Mouse (Mus musculus) C2C12 (cell line): ENCODE data around the gene Mxd4.

Source experiments
- CEBPB ChIP-seq: IDR thresholded peaks from one replicate; pipeline ENCODE4 v1.6.1; 2011; ENCODE audit warnings: low read depth, mild to moderate bottlenecking, control low read depth, moderate library complexity
- CTCF ChIP-seq: IDR thresholded peaks from one replicate; pipeline ENCODE4 v1.5.1; 2011; ENCODE audit not compliant: control insufficient read depth, insufficient read depth, insufficient read length
- FOSL1 ChIP-seq: IDR thresholded peaks from one replicate; pipeline ENCODE4 v1.8.0; 2011; ENCODE audit warnings: mild to moderate bottlenecking, low read length; ENCODE audit not compliant: poor library complexity, insufficient read depth, severe bottlenecking
- MAX ChIP-seq: IDR thresholded peaks from one replicate; pipeline ENCODE4 v1.6.1; 2011; ENCODE audit warnings: mild to moderate bottlenecking, control low read depth
- MYOD1 ChIP-seq: IDR thresholded peaks from one replicate; pipeline ENCODE4 v1.6.1; 2011; ENCODE audit warnings: low read depth; ENCODE audit not compliant: control insufficient read depth, insufficient read length
- MYOG ChIP-seq: IDR thresholded peaks from one replicate; pipeline ENCODE4 v1.6.1; 2011; ENCODE audit not compliant: control insufficient read depth, insufficient read length; ENCODE audit errors: extremely low read depth
- USF1 ChIP-seq: IDR thresholded peaks from one replicate; pipeline ENCODE4 v1.6.1; 2011; ENCODE audit warnings: low read depth, mild to moderate bottlenecking, control low read depth, moderate library complexity

DNA sequence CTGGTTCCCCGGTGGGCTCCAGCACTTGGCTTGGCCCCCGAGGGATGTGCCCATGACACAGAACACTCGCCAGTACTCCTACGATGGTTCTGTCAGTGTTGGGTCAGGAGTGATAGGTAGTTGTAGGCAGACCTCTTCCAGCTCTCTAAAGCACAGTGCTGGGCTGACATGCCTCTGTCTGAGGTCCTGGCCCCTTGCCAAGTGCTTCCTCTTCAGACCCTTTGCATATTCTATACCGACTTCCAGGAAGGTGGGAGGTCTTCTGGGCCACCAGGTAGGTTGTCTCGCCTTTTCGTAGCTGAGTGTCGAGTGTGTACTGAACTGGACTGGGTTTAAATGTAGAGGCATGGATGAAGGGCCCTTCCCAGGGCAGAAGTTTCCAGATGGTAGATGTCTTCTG lies 26.1 kb upstream of the Mxd4 start:
- TF ChIP-seq MYOD1: no peak
- no peak for TF ChIP-seq CTCF
- TF ChIP-seq MAX: no peak
- TF ChIP-seq USF1: no peak
- no peak for TF ChIP-seq CEBPB
- no peak for TF ChIP-seq MYOG
- TF ChIP-seq FOSL1: no peak
